Mouse (Mus musculus) CH12.LX (cell line): ENCODE measurements around the gene Nufip2. TPM values are rescaled to one million over a fixed set of nuclear protein-coding genes. Genes with fewer than 3 reads are reported as not detected.

Experiments used
- DNase-seq: peaks from one replicate; pipeline ENCODE4 v3.0.0-alpha.2; 2013; ENCODE audit errors: extremely low read depth
- H3K27ac ChIP-seq: 2 replicates; pipeline ENCODE4 v1.5.1; 2012; ENCODE audit warnings: low read depth, mild to moderate bottlenecking, control low read depth, moderate library complexity; ENCODE audit not compliant: insufficient read depth
- H3K27me3 ChIP-seq: replicated peaks from 2 replicates; pipeline ENCODE3; 2012; ENCODE audit warnings: inconsistent platforms
- H3K36me3 ChIP-seq, 2 experiments: replicated peaks in 1 of 2; 2 replicates each; pipeline versions ENCODE3 to v1.6.1; 2012; ENCODE audit warnings: inconsistent platforms in 1 of 2, low read length in 1 of 2, mild to moderate bottlenecking in 1 of 2, mixed read lengths in 1 of 2, moderate library complexity in 1 of 2; ENCODE audit not compliant: control insufficient read depth in 1 of 2, insufficient read depth in 1 of 2
- H3K4me1 ChIP-seq, 2 experiments: 2 replicates each; pipeline ENCODE4 v1.6.1; 2012; ENCODE audit warnings: inconsistent platforms in 1 of 2, moderate library complexity in 1 of 2; ENCODE audit not compliant: insufficient read depth in 2 of 2, control insufficient read depth in 1 of 2
- H3K4me2 ChIP-seq: 2 replicates; pipeline ENCODE4 v1.6.1; 2012; ENCODE audit warnings: low read depth, mild to moderate bottlenecking, control low read depth; ENCODE audit not compliant: poor library complexity, insufficient read depth, severe bottlenecking
- H3K4me3 ChIP-seq, 3 experiments: fragments of 150-350 bp in 1 of 3; sonication (generic) in 1 of 3; replicated peaks in 1 of 3; 2 replicates each; pipeline versions ENCODE3 to v1.5.1; 2011 to 2012; ENCODE audit warnings: low read depth in 2 of 3, low read length in 2 of 3, mild to moderate bottlenecking in 2 of 3, moderate library complexity in 2 of 3, control low read depth in 1 of 3, improper control_type of control experiment in 1 of 3, inconsistent platforms in 1 of 3, mixed read lengths in 1 of 3; ENCODE audit not compliant: poor library complexity in 1 of 3
- H3K79me2 ChIP-seq: replicated peaks from 2 replicates; pipeline ENCODE4 v1.6.1; 2012; ENCODE audit warnings: mild to moderate bottlenecking, moderate library complexity; ENCODE audit not compliant: control insufficient read depth, poor library complexity, insufficient read depth, severe bottlenecking; ENCODE audit errors: extremely low read depth
- H3K9ac ChIP-seq: 2 replicates; pipeline ENCODE4 v1.6.1; 2012; ENCODE audit warnings: low read depth, mild to moderate bottlenecking, control low read depth, moderate library complexity; ENCODE audit not compliant: insufficient read depth
- H3K9me3 ChIP-seq: replicated peaks from 2 replicates; pipeline ENCODE3; 2012; ENCODE audit warnings: low read length, inconsistent platforms, mixed read lengths
- CHD1 ChIP-seq: IDR thresholded peaks from 2 replicates; pipeline ENCODE4 v1.6.1; 2012; ENCODE audit warnings: low read depth, low read length, improper control_type of control experiment, inconsistent platforms
- CTCF ChIP-seq, 2 experiments: IDR thresholded peaks in 1 of 2; conservative IDR thresholded peaks in 1 of 2; 2 replicates each; pipeline ENCODE4 v1.5.1; 2011 to 2012; ENCODE audit warnings: low read depth in 2 of 2, low read length in 2 of 2, improper control_type of control experiment in 1 of 2, inconsistent platforms in 1 of 2, mild to moderate bottlenecking in 1 of 2, moderate library complexity in 1 of 2
- E2F4 ChIP-seq: IDR thresholded peaks from 2 replicates; pipeline ENCODE4 v1.6.1; 2011; ENCODE audit warnings: low read depth, low read length, improper control_type of control experiment; ENCODE audit not compliant: insufficient replicate concordance
- ELF1 ChIP-seq: IDR thresholded peaks from 2 replicates; pipeline ENCODE4 v1.6.1; 2014; ENCODE audit warnings: low read depth, mild to moderate bottlenecking, inconsistent platforms, low read length, improper control_type of control experiment
- EP300 ChIP-seq: IDR thresholded peaks from 2 replicates; pipeline ENCODE4 v1.6.1; 2011; ENCODE audit warnings: low read length, improper control_type of control experiment
- GABPA ChIP-seq: IDR thresholded peaks from 2 replicates; pipeline ENCODE4 v1.6.1; 2012; ENCODE audit warnings: low read depth, low read length, improper control_type of control experiment, inconsistent platforms; ENCODE audit not compliant: insufficient replicate concordance
- HCFC1 ChIP-seq: IDR thresholded peaks from 2 replicates; pipeline ENCODE4 v1.6.1; 2012; ENCODE audit warnings: low read depth, mild to moderate bottlenecking, inconsistent platforms, low read length, improper control_type of control experiment
- IRF4 ChIP-seq: IDR thresholded peaks from 2 replicates; pipeline ENCODE4 v1.6.1; 2014; ENCODE audit warnings: low read depth, mild to moderate bottlenecking, inconsistent platforms, low read length, improper control_type of control experiment
- JUN ChIP-seq: IDR thresholded peaks from 2 replicates; pipeline ENCODE4 v1.6.1; 2011; ENCODE audit warnings: low read depth, mild to moderate bottlenecking, low read length, improper control_type of control experiment, moderate library complexity; ENCODE audit not compliant: insufficient read depth
- KAT2A ChIP-seq: IDR thresholded peaks from 2 replicates; pipeline ENCODE4 v1.6.1; 2012; ENCODE audit warnings: low read length, improper control_type of control experiment, inconsistent platforms; ENCODE audit not compliant: insufficient replicate concordance
- MAFK ChIP-seq: IDR thresholded peaks from 2 replicates; pipeline ENCODE4 v1.6.1; 2011; ENCODE audit warnings: low read length, improper control_type of control experiment; ENCODE audit not compliant: insufficient replicate concordance
- MAX ChIP-seq: IDR thresholded peaks from 2 replicates; pipeline ENCODE4 v1.6.1; 2011; ENCODE audit warnings: low read length, improper control_type of control experiment
- MAZ ChIP-seq: IDR thresholded peaks from 2 replicates; pipeline ENCODE4 v1.6.1; 2012; ENCODE audit warnings: low read depth, mild to moderate bottlenecking, inconsistent platforms, low read length, improper control_type of control experiment, moderate library complexity
- MEF2A ChIP-seq: IDR thresholded peaks from 2 replicates; pipeline ENCODE4 v1.6.1; 2014; ENCODE audit warnings: low read depth, mild to moderate bottlenecking, inconsistent platforms, low read length, improper control_type of control experiment, borderline replicate concordance
- MXI1 ChIP-seq: IDR thresholded peaks from 2 replicates; pipeline ENCODE4 v1.6.1; 2011; ENCODE audit warnings: mild to moderate bottlenecking, low read depth, low read length, improper control_type of control experiment
- MYC ChIP-seq: IDR thresholded peaks from 2 replicates; pipeline ENCODE4 v1.6.1; 2011; ENCODE audit warnings: low read depth, mild to moderate bottlenecking, improper control_type of control experiment, low read length
- NELFE ChIP-seq: IDR thresholded peaks from 2 replicates; pipeline ENCODE4 v1.6.1; 2011; ENCODE audit warnings: low read depth, low read length, improper control_type of control experiment
- NRF1 ChIP-seq: IDR thresholded peaks from 2 replicates; pipeline ENCODE4 v1.6.1; 2014; ENCODE audit warnings: low read depth, mild to moderate bottlenecking, inconsistent platforms, low read length, improper control_type of control experiment, moderate library complexity
- PAX5 ChIP-seq: IDR thresholded peaks from 2 replicates; pipeline ENCODE4 v1.6.1; 2012; ENCODE audit warnings: low read length, inconsistent platforms, mixed read lengths
- POLR2AphosphoS2 ChIP-seq: IDR thresholded peaks from 2 replicates; pipeline ENCODE4 v1.6.1; 2011; ENCODE audit warnings: low read depth, low read length, improper control_type of control experiment
- RAD21 ChIP-seq: IDR thresholded peaks from 2 replicates; pipeline ENCODE4 v1.6.1; 2011; ENCODE audit warnings: low read depth, mild to moderate bottlenecking, low read length, improper control_type of control experiment, moderate library complexity
- SMC3 ChIP-seq: IDR thresholded peaks from 2 replicates; pipeline ENCODE4 v1.6.1; 2011; ENCODE audit warnings: low read depth, low read length, improper control_type of control experiment
- TBP ChIP-seq: conservative IDR thresholded peaks from 2 replicates; pipeline ENCODE4 v1.6.1; 2011; ENCODE audit warnings: low read depth, low read length, improper control_type of control experiment
- TCF12 ChIP-seq: IDR thresholded peaks from 2 replicates; pipeline ENCODE4 v1.6.1; 2014; ENCODE audit warnings: low read depth, mild to moderate bottlenecking, inconsistent platforms, low read length, improper control_type of control experiment
- USF1 ChIP-seq: IDR thresholded peaks from 2 replicates; pipeline ENCODE4 v1.6.1; 2014; ENCODE audit warnings: low read depth, mild to moderate bottlenecking, inconsistent platforms, low read length, improper control_type of control experiment
- USF2 ChIP-seq: conservative IDR thresholded peaks from 2 replicates; pipeline ENCODE4 v1.6.1; 2011; ENCODE audit warnings: low read depth, low read length, improper control_type of control experiment
- ZC3H11A ChIP-seq: IDR thresholded peaks from 2 replicates; pipeline ENCODE4 v1.6.1; 2012; ENCODE audit warnings: low read depth, mild to moderate bottlenecking, inconsistent platforms, low read length, improper control_type of control experiment
- ZKSCAN1 ChIP-seq: IDR thresholded peaks from 2 replicates; pipeline ENCODE4 v1.6.1; 2012; ENCODE audit warnings: low read depth, inconsistent platforms, low read length, improper control_type of control experiment, borderline replicate concordance
- ZMIZ1 ChIP-seq: IDR thresholded peaks from 2 replicates; pipeline ENCODE4 v1.6.1; 2012; ENCODE audit warnings: low read depth, mild to moderate bottlenecking, inconsistent platforms, low read length, improper control_type of control experiment
- ZNF384 ChIP-seq: IDR thresholded peaks from 2 replicates; pipeline ENCODE4 v1.6.1; 2012; ENCODE audit warnings: low read depth, low read length, improper control_type of control experiment, inconsistent platforms
- dilution Hi-C: fragments of 300-500 bp; cut with MboI; formaldehyde crosslinking; loops from 2 replicates; pipeline ENCODE4 v1.14.3; 2020; ENCODE audit warnings: low sequenced_read_pairs; ENCODE audit not compliant: extremely low pct_unique_long_range_greater_than_20kb, extremely low pct_ligation_motif_present
- in situ Hi-C: fragments of 300-500 bp; cut with MboI; formaldehyde crosslinking; loops from 3 replicates; pipeline ENCODE4 v1.14.3; 2019; ENCODE audit warnings: low sequenced_read_pairs, low pct_ligation_motif_present, low pct_unique_long_range_greater_than_20kb, mixed read lengths
- polyA plus RNA-seq: library from polyadenylated mRNA; unstranded; fragments of >175 nt; gene quantifications from 2 replicates; pipeline ENCODE4 v1.2.1, GENCODE M21; 2012; ENCODE audit warnings: low read depth; ENCODE audit not compliant: insufficient read length
- total RNA-seq, 2 experiments: library from RNA; depleted of rRNA; stranded (reverse); fragments of 300-350 nt in 1 of 2; fragments of >200 nt in 1 of 2; gene quantifications; 2 replicates each; pipeline ENCODE4 v1.2.3; 2012 to 2014

Nufip2 gene
- total and polyA plus RNA-seq, 3 experiments = 29.6 to 53.6 (median 41.2) TPM

- in situ Hi-C loops (no loop called here), dilution Hi-C loops (no loop called here)
- no peak for DNase-seq
- H3K79me2 ChIP-seq = no peaks in the 10 kb centered on the region
- H3K9me3 ChIP-seq = no peaks in the 10 kb centered on the region
- no peaks in the 10 kb centered on the region for H3K36me3 ChIP-seq
- H3K4me1 ChIP-seq = peaks cover 5 to 11% of the 10 kb centered on the region in 2 experiments; a peak in 3 of 4 replicates
- TF ChIP-seq ZMIZ1 (no peak), MAFK (no peak), POLR2AphosphoS2 (no peak), USF2 (no peak), SMC3 (no peak), CHD1 (no peak), CTCF (conservative IDR thresholded peaks at IDR 0.05 in 1 of 2, IDR thresholded peaks at IDR 0.05 in 1 of 2; ENCODE audit: low read depth in 2 of 2, low read length in 2 of 2) (no peak), TCF12 (no peak), ZKSCAN1 (no peak), ZC3H11A (no peak), GABPA (no peak), MAX (no peak), MAZ (no peak), HCFC1 (no peak), MXI1 (no peak), KAT2A (no peak), IRF4 (no peak), NELFE (no peak), MYC (no peak)
- no peak overlapping the region for H3K4me2 ChIP-seq
- H3K9ac ChIP-seq = no peak overlapping the region
- H3K27me3 ChIP-seq = no peaks in the 10 kb centered on the region
- no peak overlapping the region for H3K4me3 ChIP-seq
- no peak overlapping the region for H3K27ac ChIP-seq
Measured at GRCm38 (mm10) chr11:77771879-77772713, 86.1 kb downstream of the Nufip2 start.

GRCm38 (mm10) chr11:77775701-77776400, 89.9 kb downstream of the Nufip2 start:
- Histone ChIP-seq H3K9ac (no peak overlapping the region), H3K36me3 (peaks cover 0 to 13% of the 10 kb centered on the region in 2 experiments), H3K27ac (no peak overlapping the region), H3K9me3 (no peaks in the 10 kb centered on the region), H3K4me3 (no peak overlapping the region), H3K4me1 (peaks cover 5 to 11% of the 10 kb centered on the region in 2 experiments; a peak in 3 of 4 replicates), H3K27me3 (no peaks in the 10 kb centered on the region), H3K79me2 (no peaks in the 10 kb centered on the region), H3K4me2 (peak overlapping the region; percentile 12; the same call in 1 of the 2 replicates)
- in situ Hi-C loops (loop anchor here (25.0 kb wide), 1 partner anchor 664 kb away; no protein-coding TSS in a partner anchor), dilution Hi-C loops (no loop called here)
- peak; percentile 71 for DNase-seq
- TF ChIP-seq MAX (no peak), ZKSCAN1 (no peak), PAX5 (no peak), MEF2A (peak; percentile 47), RAD21 (no peak), CTCF (conservative IDR thresholded peaks at IDR 0.05 in 1 of 2, IDR thresholded peaks at IDR 0.05 in 1 of 2; ENCODE audit: low read depth in 2 of 2, low read length in 2 of 2) (no peak), ZNF384 (no peak), JUN (no peak), USF2 (no peak), ZC3H11A (no peak), E2F4 (no peak), GABPA (no peak), IRF4 (0 out of 2 replicates have a peak, but pooled peaks have one; percentile 31), ELF1 (peak; percentile 11; the same call in 1 of the 2 replicates), EP300 (no peak), NRF1 (no peak), USF1 (no peak), TBP (no peak)
